Mouse (Mus musculus) bone marrow, adult 2 months (tissue): ENCODE results near the gene Pip5k1c.

Source experiments
- CTCF ChIP-seq: fragments of 200-500 bp; IDR thresholded peaks from 2 replicates; pipeline ENCODE4 v1.5.1; 2011; ENCODE audit warnings: low read length, control low read depth; ENCODE audit not compliant: control insufficient read depth, insufficient read depth
- POLR2A ChIP-seq: fragments of 200-500 bp; IDR thresholded peaks from 2 replicates; pipeline ENCODE4 v1.6.1; 2011; ENCODE audit warnings: low read depth, mild to moderate bottlenecking, control low read depth, low read length, borderline replicate concordance; ENCODE audit not compliant: control insufficient read depth

DNA sequence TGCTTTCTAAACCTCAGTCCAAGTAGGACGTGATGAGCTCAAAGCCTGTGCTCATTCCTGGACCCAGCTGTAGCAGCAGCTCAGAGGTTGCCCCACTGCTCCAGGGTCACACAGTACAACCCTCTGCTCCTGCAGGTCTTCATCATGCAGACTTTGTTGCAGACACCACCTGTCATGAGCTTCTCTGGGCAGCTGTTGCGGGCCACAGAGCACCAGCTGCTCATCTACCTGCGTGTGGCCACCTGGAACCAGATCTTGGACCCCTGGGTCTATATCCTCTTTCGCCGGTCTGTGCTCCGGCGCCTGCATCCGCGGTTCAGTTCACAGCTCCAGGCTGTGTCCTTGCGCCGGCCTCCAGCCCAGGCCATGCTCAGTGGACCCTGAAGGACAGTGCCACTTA, 41.6 kb downstream of the Pip5k1c start:
- TF ChIP-seq CTCF (no peak), POLR2A (no peak)
